Mouse (Mus musculus) ES-Bruce4 (cell line): ENCODE measurements around the gene Bsnd.

ENCODE experiments used
- CTCF ChIP-seq: IDR thresholded peaks from one replicate; pipeline ENCODE4 v1.8.1; 2011; ENCODE audit warnings: low read depth, low read length
- EP300 ChIP-seq: IDR thresholded peaks from 2 replicates; pipeline ENCODE4 v1.6.1; 2011; ENCODE audit warnings: low read depth, low read length; ENCODE audit not compliant: insufficient read depth
- POLR2A ChIP-seq: IDR thresholded peaks from one replicate; pipeline ENCODE4 v1.8.1; 2011; ENCODE audit warnings: low read length; ENCODE audit not compliant: insufficient read depth

DNA sequence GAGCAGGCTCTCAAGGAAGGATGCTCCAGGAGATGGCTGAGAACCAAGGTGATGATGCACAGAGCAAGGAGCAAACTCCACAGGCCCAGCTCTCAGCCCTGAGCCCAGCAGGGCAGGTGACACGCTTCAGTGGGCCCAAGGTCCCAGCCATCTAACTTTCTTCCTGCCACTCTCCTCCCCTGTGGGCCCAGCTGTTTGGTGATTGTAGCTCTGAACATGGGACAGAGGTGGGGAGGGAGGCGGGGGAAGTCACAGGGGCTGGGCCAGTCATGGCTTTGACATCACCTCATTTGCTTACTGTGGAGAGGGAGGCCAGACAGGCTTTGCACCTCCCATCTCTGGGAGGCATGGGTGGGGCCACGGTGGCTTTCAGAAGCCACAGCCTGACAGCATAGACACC, at the start of gene Bsnd:
- TF ChIP-seq EP300 (no peak), CTCF (no peak), POLR2A (no peak)
